Mouse (Mus musculus) T-helper 17 cell (primary cell): Measurements from ENCODE around the gene Iqgap2.

Experiments
- in situ Hi-C, 2 experiments: fragments of 300-600 bp; cut with MboI, MseI; formaldehyde crosslinking; loops; 1 replicate in 1 of 2; 2 replicates in 1 of 2; pipeline ENCODE4 v1.15.1; 2025; ENCODE audit warnings: high pct_unique_total_duplicates in 2 of 2

Gene Iqgap2

GRCm38 (mm10) chr13:95714271-95714975, 177.3 kb downstream of the Iqgap2 start:
- in situ Hi-C loops: no loop called here

- in situ Hi-C loops: no loop called here
Observed at GRCm38 (mm10) chr13:95712570-95713268, 179.0 kb downstream of the Iqgap2 start.

DNA sequence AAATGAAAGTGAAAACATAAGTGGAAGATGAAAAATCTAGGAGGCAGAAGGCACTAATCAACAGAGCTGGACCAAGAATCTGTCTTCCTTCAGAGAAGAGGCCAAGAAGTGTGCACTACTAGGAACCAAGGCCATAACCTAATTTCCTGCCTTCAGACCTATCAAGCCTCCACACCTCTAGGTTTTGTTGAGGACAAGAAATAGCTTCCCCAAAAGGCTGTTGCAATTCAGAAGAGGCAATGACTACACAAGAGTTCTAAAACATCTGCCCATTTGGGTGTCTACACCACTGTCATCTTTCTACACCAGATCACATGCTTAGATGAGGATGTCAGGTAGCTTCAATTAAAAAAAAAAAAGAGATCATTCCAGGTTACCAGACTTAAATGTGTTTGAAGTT, 179.7 kb downstream of the Iqgap2 start:
- in situ Hi-C loops: no loop called here

DNA sequence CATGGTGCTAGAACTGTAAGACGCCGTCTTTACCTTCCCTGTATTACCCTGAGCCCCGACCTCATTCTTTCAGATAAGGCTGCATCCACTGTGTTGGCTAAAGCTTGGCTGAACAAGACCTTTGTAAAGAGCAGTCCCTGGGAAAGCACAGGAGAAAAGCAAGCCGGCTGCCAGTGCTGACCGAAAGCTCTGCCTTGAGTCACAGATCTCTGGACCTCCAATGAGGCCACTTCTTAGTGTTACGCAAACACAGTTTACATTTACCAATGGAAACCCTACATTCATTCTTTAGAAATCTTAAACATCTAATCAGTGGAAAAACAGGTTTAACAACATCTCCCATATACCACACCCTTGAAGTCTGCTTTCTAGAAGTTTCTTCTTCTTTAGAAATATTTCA, 186.1 kb downstream of the Iqgap2 start:
- in situ Hi-C loops: no loop called here

DNA sequence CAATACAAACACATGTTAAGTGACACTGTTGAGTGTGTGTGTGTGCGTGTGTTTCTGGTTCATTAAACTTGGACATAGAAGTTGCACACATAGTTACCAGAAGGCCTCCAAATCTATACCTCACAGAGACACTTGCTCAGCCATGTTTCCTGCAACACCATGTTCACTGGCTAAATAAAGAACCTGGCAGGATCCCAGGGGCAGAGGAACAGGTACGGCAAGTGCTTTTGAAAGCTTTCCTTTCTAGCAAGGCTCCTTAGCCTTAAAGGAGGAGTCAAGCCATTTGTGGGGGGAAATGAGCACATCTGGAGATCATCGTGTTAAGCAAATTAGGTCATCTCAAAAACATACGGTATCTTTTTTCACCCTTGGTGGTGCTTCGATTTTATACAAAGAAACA, 188.3 kb downstream of the Iqgap2 start:
- in situ Hi-C loops: no loop called here

- in situ Hi-C loops: no loop called here
Observed at GRCm38 (mm10) chr13:95697874-95698273, 193.8 kb downstream of the Iqgap2 start.

GRCm38 (mm10) chr13:95696654-95697163, 195.0 kb downstream of the Iqgap2 start, which contains the start of gene F2rl2:
TSS of gene F2rl2 (plus strand) at chr13:95696853.
- in situ Hi-C loops: no loop called here

DNA sequence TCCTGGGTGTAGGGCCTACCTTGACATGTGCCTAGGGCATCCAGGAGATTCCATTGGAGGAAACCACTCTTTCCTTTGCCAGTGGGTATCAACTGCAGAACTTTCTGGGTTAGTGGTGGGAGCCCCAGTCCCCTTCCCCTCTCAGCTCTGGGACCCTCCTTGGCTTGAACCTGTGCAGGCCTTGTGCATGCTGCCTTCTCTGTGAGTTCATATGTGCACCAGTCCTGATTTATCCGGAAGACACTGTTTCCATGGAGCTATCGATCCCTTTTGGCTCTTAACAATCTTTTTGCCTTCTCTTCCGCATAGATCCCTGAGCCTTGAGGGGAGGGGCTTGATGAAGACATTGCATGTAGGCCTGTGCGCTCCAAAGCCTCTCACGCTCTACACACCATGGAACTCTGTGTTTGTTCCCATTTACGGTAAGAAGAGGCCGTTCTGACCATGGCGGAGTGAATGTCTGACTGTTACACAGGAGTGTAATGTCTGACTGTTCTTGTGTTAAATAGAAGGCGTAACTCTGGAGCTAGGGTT, 195.5 kb downstream of the Iqgap2 start:
- in situ Hi-C loops: no loop called here

GRCm38 (mm10) chr13:95692201-95692600, 199.5 kb downstream of the Iqgap2 start:
- in situ Hi-C loops: no loop called here

DNA sequence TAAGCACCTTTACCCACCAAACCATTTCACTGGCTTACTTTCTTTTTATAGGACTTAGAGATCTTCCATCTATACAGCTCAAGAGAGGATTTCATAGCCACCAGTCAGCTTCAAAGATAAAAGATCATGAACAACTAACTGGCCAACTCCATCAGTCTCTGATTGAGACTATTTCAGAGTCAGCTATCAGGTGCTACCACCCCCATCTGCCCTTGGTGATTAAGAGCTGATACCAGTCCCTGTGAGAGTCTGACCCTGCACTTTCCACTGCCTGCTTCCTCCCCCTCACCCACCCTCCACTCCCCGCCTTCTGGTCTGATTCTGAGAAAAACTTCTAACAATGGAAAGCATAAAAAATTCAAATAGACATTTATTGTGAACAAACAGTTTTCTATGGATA, 203.1 kb downstream of the Iqgap2 start:
- in situ Hi-C loops: no loop called here

- in situ Hi-C loops: no loop called here
Observed at GRCm38 (mm10) chr13:95685736-95686135, 206.0 kb downstream of the Iqgap2 start.

DNA sequence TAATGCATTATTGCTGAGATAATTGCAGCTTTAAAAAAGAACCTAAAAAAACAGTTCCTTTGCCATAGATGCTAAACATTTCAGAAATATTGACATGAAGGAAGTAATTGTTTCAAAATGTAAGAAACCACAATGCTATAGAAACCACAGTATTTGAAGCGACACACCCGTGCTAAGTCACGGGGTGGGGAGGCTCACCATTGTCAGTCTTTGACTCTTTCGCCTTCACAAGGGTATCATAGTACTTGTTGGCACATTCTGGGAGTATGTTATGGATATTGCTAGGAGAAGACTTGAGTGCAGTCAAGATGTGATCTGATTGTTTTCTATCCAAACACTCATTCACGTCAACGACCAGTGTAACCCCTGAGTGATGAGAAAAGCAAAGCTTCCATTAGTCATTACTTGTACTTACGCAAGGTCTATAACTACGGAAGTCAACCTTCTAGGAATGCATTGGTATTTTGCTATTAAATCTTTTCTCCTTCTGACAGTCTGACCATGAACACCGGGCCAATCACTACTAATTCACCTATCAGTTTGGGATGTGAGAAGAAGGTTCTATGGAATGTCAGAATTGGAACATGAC, 207.0 kb downstream of the Iqgap2 start:
- in situ Hi-C loops: loop anchor here in 1 of 2 experiments (5.0 kb wide), 1 partner anchor 57 kb away; no protein-coding TSS in a partner anchor

- in situ Hi-C loops: no loop called here
Observed at GRCm38 (mm10) chr13:95679491-95679941, 212.2 kb downstream of the Iqgap2 start.

GRCm38 (mm10) chr13:95679078-95679477, 212.6 kb downstream of the Iqgap2 start:
- in situ Hi-C loops: no loop called here

GRCm38 (mm10) chr13:95672372-95672771, 219.3 kb downstream of the Iqgap2 start:
- in situ Hi-C loops: loop anchor here in 1 of 2 experiments (5.0 kb wide), 1 partner anchor 100 kb away; no protein-coding TSS in a partner anchor

DNA sequence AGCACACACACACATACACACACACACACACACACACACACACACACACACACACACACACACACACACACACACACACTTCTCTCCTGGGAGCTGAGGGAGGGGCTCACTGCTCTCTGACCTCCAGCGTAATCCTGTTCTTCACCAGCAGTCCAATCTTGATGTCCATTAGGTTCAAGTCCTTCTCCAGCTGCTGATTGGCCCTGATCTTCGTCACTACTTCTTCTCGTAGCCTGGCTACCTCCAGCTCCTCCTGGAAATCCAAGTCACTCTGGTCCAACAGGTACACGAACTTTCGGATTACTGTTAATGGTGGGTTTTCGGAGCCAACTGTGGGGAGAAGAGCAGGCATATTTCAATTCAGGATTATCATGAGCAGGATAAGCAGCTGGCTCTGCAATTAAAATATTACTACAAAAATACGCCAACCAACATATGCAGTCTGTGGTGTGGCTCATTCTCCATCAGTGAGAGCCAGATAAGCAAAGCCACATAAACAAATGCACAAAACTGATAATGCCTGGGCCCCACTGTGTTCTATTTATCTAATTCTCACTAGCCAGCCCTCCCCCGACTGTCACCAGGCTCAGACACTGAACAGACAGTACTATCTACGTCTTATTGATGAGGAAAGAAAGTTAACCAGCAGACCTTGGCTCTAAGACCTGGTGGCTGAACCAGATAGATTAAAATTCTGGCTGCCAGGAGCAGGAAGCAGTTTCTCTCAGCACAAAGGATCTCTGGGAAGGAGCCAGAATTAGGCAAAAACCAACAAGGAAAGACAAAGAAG, 220.4 kb downstream of the Iqgap2 start:
- in situ Hi-C loops: loop anchor here in 1 of 2 experiments (5.0 kb wide), 1 partner anchor 99 kb away; no protein-coding TSS in a partner anchor

GRCm38 (mm10) chr13:95670534-95670933, 221.2 kb downstream of the Iqgap2 start:
- in situ Hi-C loops: loop anchor here in 1 of 2 experiments (5.0 kb wide), 1 partner anchor 98 kb away; no protein-coding TSS in a partner anchor

DNA sequence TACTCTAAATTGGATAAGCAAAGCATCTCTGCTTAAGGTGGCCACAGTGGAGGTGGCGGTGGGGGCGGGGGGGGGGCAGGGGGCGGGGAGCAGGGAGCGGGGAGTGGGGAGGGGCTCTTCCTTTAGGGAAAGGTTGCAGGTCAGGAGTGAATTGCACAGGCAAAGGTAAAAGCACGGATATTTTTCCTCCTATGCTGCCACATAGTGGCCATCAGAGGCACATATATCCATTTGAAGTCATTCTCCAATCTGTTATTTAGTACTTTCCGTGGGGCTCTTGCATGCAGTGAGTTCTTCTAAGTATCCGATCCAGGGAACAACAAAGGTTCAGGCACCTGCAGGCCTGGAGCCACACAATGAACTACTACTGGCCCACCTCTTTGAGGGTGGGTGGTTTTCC, 224.5 kb downstream of the Iqgap2 start:
- in situ Hi-C loops: no loop called here

DNA sequence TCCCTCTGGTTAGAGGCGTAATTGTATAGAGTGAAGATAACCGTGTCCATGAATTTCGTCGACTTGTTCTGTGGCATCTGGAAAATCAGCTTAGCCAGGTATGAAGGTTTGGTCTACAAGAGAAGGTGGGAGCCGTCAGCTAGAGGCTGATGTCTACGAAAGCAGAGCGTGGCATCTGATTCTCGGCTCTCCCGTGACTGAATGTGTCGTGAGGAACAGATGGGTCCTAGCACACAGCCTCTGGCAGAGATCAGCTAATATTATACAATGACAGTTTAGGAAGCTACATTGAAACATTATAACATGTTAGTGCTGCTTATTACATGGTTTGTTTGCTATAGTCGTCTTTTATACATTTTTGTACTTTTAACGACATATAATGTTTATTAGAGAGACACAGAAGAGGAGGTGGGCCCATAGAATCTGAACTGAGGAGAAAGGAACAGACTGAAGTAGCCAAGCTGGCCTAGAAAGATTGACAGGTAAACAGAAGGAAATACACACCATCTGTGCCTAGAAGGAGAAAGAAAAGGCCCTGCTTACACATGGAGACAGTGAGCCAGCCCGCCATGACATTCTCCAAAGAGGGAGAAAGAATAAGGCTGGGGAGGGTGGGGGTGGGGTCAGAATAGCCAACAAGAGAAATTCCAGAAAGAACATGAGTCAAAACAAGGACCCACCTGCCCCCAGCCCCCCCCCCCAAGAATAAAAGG, 225.9 kb downstream of the Iqgap2 start:
- in situ Hi-C loops: no loop called here

DNA sequence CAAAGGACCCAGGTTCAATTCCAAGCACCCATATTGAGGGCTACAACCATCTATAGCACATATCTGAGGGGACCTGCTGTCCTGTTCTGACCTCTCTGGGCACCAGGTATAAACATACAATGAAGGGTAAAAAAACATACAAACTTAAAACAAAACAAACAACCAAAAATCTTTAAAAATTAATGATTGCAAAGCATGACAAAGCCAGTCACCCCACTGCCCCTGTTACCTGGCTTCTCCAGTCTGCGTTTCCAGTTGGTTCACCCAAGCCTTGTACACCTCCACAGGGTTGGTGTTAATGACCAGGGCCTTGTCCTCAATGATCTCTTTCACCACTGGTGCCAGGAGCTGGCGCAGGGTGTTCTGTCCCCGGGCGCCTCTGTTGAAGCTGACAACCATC, 227.9 kb downstream of the Iqgap2 start:
- in situ Hi-C loops: no loop called here
